Mouse (Mus musculus) erythroblast, embryonic 14.5 days (primary cell): Measurements from ENCODE around the gene Olfr1393.

ENCODE experiments used
- GATA1 ChIP-seq: IDR thresholded peaks from 2 replicates; pipeline ENCODE4 v1.6.1; 2012; ENCODE audit warnings: low read length, inconsistent platforms, mixed read lengths
- TAL1 ChIP-seq: IDR thresholded peaks from 3 replicates; pipeline ENCODE4 v1.6.1; 2012; ENCODE audit warnings: low read length, inconsistent platforms, mixed read lengths

DNA sequence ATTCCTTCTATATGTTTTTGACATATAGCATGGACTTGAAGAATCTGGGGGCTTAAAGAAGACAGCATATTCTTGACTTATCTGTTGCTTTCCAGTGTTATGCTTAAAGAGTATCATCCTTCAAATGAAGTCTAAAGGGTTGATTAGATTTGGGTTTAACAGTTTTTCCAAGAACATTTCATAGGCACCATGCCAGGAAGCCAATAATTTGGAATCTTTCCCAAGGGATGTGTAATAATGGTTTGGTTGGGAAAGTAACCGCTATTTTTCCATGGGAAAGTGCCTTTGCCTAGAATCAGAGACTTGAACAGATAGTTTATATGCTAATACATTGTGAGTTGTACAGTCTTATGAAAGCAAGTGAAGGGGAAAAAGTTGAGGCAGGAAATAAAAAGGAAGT is 41.2 kb upstream of the Olfr1393 start:
- no peak for TF ChIP-seq TAL1
- no peak for TF ChIP-seq GATA1
